Mouse (Mus musculus) lung, adult 2 months (tissue): ENCODE results near the gene Ppp3cb. TPM values are rescaled to one million over a fixed set of nuclear protein-coding genes. Genes with fewer than 3 reads are reported as not detected.

Experiments
- DNase-seq: peaks from one replicate; pipeline ENCODE4 v3.0.0; 2022
- H3K4me1 ChIP-seq: fragments of 200-500 bp; 2 replicates; pipeline ENCODE4 v1.6.1; 2011; ENCODE audit warnings: low read length; ENCODE audit not compliant: control insufficient read depth, insufficient read depth
- H3K4me3 ChIP-seq: fragments of 200-500 bp; replicated peaks from 2 replicates; pipeline ENCODE3; 2011; ENCODE audit warnings: low read depth, mild to moderate bottlenecking, control low read depth, low read length; ENCODE audit errors: extremely low read depth
- CTCF ChIP-seq: fragments of 200-500 bp; IDR thresholded peaks from 2 replicates; pipeline ENCODE4 v1.5.1; 2011; ENCODE audit warnings: mild to moderate bottlenecking, low read length, control low read depth; ENCODE audit not compliant: insufficient read depth
- POLR2A ChIP-seq: fragments of 200-500 bp; IDR thresholded peaks from 2 replicates; pipeline ENCODE4 v1.6.1; 2011; ENCODE audit warnings: low read depth, mild to moderate bottlenecking, control low read depth, low read length, borderline replicate concordance; ENCODE audit errors: extremely low read depth
- WGBS: fragments of 180-500 bp; shearing (Covaris S2); methylation state at CpG from one replicate; pipeline ENCODE4 v1.1.7; 2018; 5-methylcytosine and 5-hydroxymethylcytosine counted together
- polyA plus RNA-seq: library from polyadenylated mRNA; depleted of rRNA; stranded (reverse); fragments of >200 nt; gene quantifications from 2 replicates; pipeline ENCODE4 v1.2.3, GENCODE M21; 2012; rRNA removed

Gene Ppp3cb
- polyA plus RNA-seq, 1 experiment, result 14.2 TPM

DNA sequence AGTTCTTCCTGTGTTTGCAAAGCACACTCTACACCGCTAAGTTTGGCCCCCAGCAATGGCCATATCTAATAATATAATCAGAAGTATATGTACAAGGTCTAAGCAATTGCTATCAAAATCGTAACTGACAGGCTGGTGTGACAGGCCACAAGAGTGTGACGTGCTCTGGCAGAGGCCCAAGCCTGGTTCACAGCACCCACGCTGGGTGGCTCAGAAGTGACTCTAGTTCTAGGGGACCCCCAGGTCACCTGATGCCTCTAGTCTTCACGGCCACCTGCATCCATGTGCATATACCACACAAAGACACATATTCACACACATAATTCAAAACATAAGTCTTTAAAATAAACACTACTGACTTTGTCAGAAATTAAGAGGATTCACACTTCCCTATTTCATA, 93.4 kb downstream of the Ppp3cb start:
- no peak for TF ChIP-seq CTCF
- no peak for TF ChIP-seq POLR2A
- DNase-seq, result no peak
- no peak overlapping the region for H3K4me3 ChIP-seq
- H3K4me1 ChIP-seq, result no peaks in the 10 kb centered on the region
- WGBS, result 90% methylated on average over 5 of the region's 5 CpGs

DNA sequence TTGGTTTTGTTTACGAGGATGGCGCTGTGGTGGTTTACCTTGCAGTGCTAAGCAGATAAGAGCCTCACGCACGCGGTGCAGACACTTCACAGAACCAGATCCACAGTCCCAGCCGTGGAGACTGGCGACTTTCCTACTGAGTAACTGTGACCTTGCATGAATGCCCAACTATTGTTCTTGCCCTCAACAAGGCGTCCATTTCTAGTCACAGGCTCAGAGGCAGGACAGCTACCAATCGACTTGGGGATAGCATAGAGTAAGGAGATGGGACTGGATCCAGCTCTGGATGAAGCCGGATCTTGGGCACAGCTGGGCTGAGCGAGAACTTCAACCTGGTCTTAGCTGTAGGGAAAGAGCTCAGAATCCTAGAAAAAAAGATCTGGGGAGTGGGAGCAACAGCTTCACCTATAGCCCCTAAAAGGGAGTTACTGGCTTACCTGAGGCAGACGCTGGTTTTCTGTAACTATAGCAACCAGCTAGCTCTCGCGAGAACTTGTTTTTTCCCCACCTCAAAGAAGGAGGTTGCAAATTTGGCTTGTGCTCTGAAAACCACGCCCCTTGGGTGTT, 94.5 kb downstream of the Ppp3cb start, which contains the start of gene Cfap70:
Cfap70 (minus strand) TSS at position 462 of the 567 bp plus-strand sequence.
- Histone ChIP-seq H3K4me1 (no peaks in the 10 kb centered on the region), H3K4me3 (peak within 1 kb of the TSS; percentile 20)
- 3% methylated on average over 15 of the region's 15 CpGs for WGBS
- TF ChIP-seq CTCF (no peak), POLR2A (no peak)
- peak; percentile 40 for DNase-seq

DNA sequence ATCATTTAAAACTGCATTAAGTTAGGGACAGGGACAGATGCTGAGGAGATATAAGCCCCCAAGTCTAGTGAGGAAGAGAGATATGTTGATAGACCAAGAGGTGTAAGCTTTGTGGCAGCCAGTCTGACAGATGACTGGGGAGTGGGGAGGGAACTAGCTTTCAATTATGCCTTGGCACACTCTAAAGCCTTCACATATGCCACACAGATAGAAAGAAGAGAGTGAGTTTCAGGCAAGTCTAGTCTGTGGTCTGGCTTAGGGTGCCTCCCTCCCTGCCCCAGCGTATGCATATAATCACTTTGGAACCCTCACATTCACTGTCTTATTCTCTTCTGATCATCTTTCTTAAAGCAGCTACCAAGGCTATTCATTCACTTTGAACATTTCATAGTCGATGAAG, 95.1 kb downstream of the Ppp3cb start:
- Histone ChIP-seq H3K4me3 (no peak overlapping the region), H3K4me1 (no peaks in the 10 kb centered on the region)
- WGBS, result 7% methylated on average over 2 of the region's 2 CpGs
- no peak for DNase-seq
- TF ChIP-seq POLR2A (no peak), CTCF (no peak)

Other genes with a start within 250 kb of the Ppp3cb start
- gene Ecd, start 198.5 kb downstream of the Ppp3cb start, polyA plus RNA-seq, result 10.8 and 14.4 TPM in 2 replicates
- gene Fam149b, start 198.4 kb downstream of the Ppp3cb start, polyA plus RNA-seq, result 21.0 and 24.6 TPM in 2 replicates
- 17.5 and 24.6 TPM in 2 replicates for gene Dnajc9, start 157.7 kb downstream of the Ppp3cb start, polyA plus RNA-seq
- 29.9 and 32.3 TPM in 2 replicates for gene Mrps16, start 152.9 kb downstream of the Ppp3cb start, polyA plus RNA-seq
- gene Cfap70, start 94.3 kb downstream of the Ppp3cb start, polyA plus RNA-seq, result 1.4 and 1.7 TPM in 2 replicates
- 83.1 and 88.9 TPM in 2 replicates for gene Anxa7, start 66.4 kb downstream of the Ppp3cb start, polyA plus RNA-seq
- 0.42 and 2.6 TPM in 2 replicates for gene Mss51, start 49.7 kb downstream of the Ppp3cb start, polyA plus RNA-seq
- 14.9 and 17.6 TPM in 2 replicates for gene Usp54, start 94.5 kb upstream of the Ppp3cb start, polyA plus RNA-seq
- gene Myoz1, start 110.0 kb upstream of the Ppp3cb start, polyA plus RNA-seq, result 19.8 TPM in 1 of 2 replicates, not detected in the other
- 1.5 and 4.3 TPM in 2 replicates for gene Synpo2l, start 121.8 kb upstream of the Ppp3cb start, polyA plus RNA-seq
- 175 TPM in 2 replicates for gene Sec24c, start 127.7 kb upstream of the Ppp3cb start, polyA plus RNA-seq
- 24.8 and 34.9 TPM in 2 replicates for gene Fut11, start 148.4 kb upstream of the Ppp3cb start, polyA plus RNA-seq
- 19.7 and 23.2 TPM in 2 replicates for gene Chchd1, start 156.4 kb upstream of the Ppp3cb start, polyA plus RNA-seq
- 221 and 236 TPM in 2 replicates for gene Zswim8, start 161.0 kb upstream of the Ppp3cb start, polyA plus RNA-seq
- 36.9 and 44.0 TPM in 2 replicates for gene Ndst2, start 188.0 kb upstream of the Ppp3cb start, polyA plus RNA-seq
- gene Camk2g, start 247.5 kb upstream of the Ppp3cb start, polyA plus RNA-seq, result 30.1 and 30.9 TPM in 2 replicates